Mouse (Mus musculus): ENCODE measurements at regions not wholly inside any gene's neighbourhood (a gene's known extent, or its start where the extent isn't known, plus 50 kb on each side); places are given as distances from the start of the nearest gene placed in this dataset.

GRCm38 (mm10) chr9:46814478-46815241, 183.9 kb upstream of the Gm4791 start:
- TF ChIP-seq CTCF (IDR thresholded peaks at IDR 0.05; ENCODE audit: low read depth, low read length) = peak; percentile 13; the same call in 1 of the 2 replicates
- TF ChIP-seq GATA2 (IDR thresholded peaks at IDR 0.05; ENCODE audit: borderline replicate concordance, low read depth, low read length) = no peak
